Mouse (Mus musculus): ENCODE results near the gene Il1rl2. TPM values are rescaled to one million over a fixed set of nuclear protein-coding genes. Genes with fewer than 3 reads are reported as not detected.

The Il1rl2 gene
- polyA plus RNA-seq, 2 experiments, result 5.9 to 7.6 TPM

DNA sequence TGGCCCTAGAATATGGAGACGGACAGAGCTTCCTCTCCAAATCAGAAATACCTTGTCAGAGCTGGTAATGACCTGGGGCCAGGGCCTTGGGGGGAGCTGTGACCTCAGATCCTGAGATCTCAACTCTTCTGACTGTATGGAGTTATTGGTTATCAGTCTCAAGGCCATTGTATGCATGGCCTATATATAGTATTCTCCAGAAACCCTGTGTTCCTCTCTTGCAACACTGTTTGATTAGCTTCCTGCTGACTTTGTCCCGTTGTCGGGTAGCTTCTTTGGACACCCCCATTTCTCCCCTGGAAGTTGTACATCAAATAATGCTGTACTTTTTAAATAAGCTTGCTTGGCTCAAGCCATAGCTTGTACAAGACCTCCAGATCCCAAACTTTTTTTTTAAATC is 1.9 kb upstream of the Il1rl2 start:
- H3K9me3 ChIP-seq (ENCODE audit: control insufficient read depth, low read length), result no peaks in the 10 kb centered on the region
- DNase-seq (ENCODE audit: low spot score), result no peak
- no peak for ATAC-seq (ENCODE audit: low FRiP score, low read depth)
- H3K27ac ChIP-seq (replicated peaks; ENCODE audit: low read depth, low read length), result no peak overlapping the region
- 89% methylated on average over 3 of the region's 3 CpGs for WGBS
- no peaks in the 10 kb centered on the region for H3K36me3 ChIP-seq (ENCODE audit: control insufficient read depth, insufficient read depth, low read length)
- H3K4me2 ChIP-seq (replicated peaks; ENCODE audit: low read depth, low read length, severe bottlenecking), result no peak overlapping the region
- peaks cover 12% of the 10 kb centered on the region for H3K4me1 ChIP-seq (ENCODE audit: control insufficient read depth, insufficient read depth, low read length)
- no peak overlapping the region for H3K9ac ChIP-seq (ENCODE audit: low read depth, low read length, severe bottlenecking)
- TF ChIP-seq POLR2A (IDR thresholded peaks at IDR 0.05; ENCODE audit: borderline replicate concordance, extremely low read depth, insufficient read depth, insufficient read length), result no peak
- peaks cover 21% of the 10 kb centered on the region for H3K27me3 ChIP-seq (ENCODE audit: control insufficient read depth, insufficient read depth, low read length)
- H3K4me3 ChIP-seq (replicated peaks; ENCODE audit: low read length), result no peak overlapping the region

DNA sequence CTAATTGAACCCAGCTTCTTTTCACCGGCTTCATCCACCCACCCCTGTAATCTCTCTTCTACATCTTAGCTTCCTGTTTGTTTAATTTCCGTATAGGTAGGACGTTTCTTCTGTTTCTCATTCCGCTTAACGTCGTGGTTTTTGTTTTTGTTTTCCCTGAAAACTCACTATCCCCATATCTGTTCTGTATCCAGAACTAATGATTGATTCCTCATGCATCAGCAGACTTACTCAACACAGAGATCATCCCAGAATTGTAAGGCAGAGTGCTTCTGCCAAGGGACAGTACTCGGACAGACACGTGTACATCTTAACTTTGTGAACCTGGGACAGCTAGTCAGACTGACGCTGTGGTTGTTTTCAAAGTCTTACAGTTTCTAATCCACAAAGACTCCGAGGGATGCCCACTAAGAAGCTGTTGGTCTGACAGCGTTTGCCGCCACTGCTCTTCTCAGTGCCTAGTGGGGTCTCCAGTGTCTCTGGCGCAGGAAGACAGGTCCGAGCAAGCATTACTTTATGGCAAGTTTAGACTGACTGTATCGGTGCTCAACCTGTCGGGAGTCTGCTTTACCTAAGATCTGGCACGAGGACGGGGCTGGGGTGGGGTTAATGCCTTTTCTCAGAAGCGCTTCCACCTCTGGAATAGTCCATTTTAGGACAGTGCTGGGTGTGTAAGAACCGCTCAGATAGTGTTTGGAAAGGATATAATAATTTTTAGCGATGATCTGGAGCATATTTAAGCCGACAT is 719 bp downstream of the Il1rl2 start:
- Histone ChIP-seq H3K9ac (ENCODE audit: low read depth, low read length, severe bottlenecking) (peak overlapping the region; percentile 50), H3K27me3 (ENCODE audit: control insufficient read depth, insufficient read depth, low read length) (peaks cover 21% of the 10 kb centered on the region), H3K36me3 (ENCODE audit: control insufficient read depth, insufficient read depth, low read length) (no peaks in the 10 kb centered on the region), H3K27ac (replicated peaks; ENCODE audit: low read depth, low read length) (no peak overlapping the region), H3K4me3 (replicated peaks; ENCODE audit: low read length) (peak overlapping the region; percentile 40), H3K4me2 (replicated peaks; ENCODE audit: low read depth, low read length, severe bottlenecking) (peak overlapping the region; percentile 82), H3K4me1 (ENCODE audit: control insufficient read depth, insufficient read depth, low read length) (peaks cover 12% of the 10 kb centered on the region), H3K9me3 (ENCODE audit: control insufficient read depth, low read length) (no peaks in the 10 kb centered on the region)
- DNase-seq (ENCODE audit: low spot score) (peak; percentile 7), ATAC-seq (ENCODE audit: low FRiP score, low read depth) (no peak)
- TF ChIP-seq POLR2A (IDR thresholded peaks at IDR 0.05; ENCODE audit: borderline replicate concordance, extremely low read depth, insufficient read depth, insufficient read length), result no peak
- 5% methylated on average over 22 of the region's 22 CpGs for WGBS

DNA sequence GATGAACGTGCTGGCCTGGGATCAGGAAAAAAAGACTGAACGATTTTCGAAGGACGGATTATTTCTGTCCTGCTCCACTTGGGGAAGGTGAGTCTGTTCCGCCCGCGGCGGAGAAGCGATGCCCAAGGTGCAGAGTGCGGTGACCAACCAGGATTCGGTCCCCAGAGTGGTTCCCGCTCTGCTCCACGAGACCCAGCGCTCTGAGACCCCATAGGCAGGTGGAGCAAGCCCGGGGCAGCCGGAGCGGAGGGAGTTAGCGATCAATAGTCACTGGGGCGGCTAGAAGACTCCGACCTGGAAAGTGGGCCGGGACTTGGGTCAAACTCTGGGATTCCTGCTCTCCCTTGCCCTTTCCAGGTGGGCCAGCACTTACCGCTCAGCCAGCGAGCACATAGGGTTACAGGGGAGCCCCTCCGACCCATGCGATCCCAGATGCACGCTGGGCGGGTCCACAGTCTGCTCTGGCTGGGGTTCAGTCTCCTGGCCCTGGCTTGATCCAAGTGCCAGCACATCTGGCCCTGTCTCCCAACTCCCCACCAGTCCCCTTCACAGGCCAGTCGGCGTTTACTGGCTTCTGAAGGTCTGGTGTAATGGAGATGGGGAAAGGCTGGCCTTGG is 1.4 kb downstream of the Il1rl2 start:
- 3% methylated on average over 26 of the region's 29 CpGs for WGBS
- peaks cover 12% of the 10 kb centered on the region for H3K4me1 ChIP-seq (ENCODE audit: control insufficient read depth, insufficient read depth, low read length)
- no peaks in the 10 kb centered on the region for H3K9me3 ChIP-seq (ENCODE audit: control insufficient read depth, low read length)
- H3K9ac ChIP-seq (ENCODE audit: low read depth, low read length, severe bottlenecking), result peak overlapping the region; percentile 50
- peak overlapping the region; percentile 82 for H3K4me2 ChIP-seq (replicated peaks; ENCODE audit: low read depth, low read length, severe bottlenecking)
- DNase-seq (ENCODE audit: low spot score) (no peak), ATAC-seq (ENCODE audit: low FRiP score, low read depth) (peak; percentile 37; the same call in 1 of the 2 replicates)
- H3K4me3 ChIP-seq (replicated peaks; ENCODE audit: low read length), result peak overlapping the region; percentile 40
- no peak overlapping the region for H3K27ac ChIP-seq (replicated peaks; ENCODE audit: low read depth, low read length)
- TF ChIP-seq POLR2A (IDR thresholded peaks at IDR 0.05; ENCODE audit: borderline replicate concordance, extremely low read depth, insufficient read depth, insufficient read length), result no peak
- peaks cover 21% of the 10 kb centered on the region for H3K27me3 ChIP-seq (ENCODE audit: control insufficient read depth, insufficient read depth, low read length)
- no peaks in the 10 kb centered on the region for H3K36me3 ChIP-seq (ENCODE audit: control insufficient read depth, insufficient read depth, low read length)

DNA sequence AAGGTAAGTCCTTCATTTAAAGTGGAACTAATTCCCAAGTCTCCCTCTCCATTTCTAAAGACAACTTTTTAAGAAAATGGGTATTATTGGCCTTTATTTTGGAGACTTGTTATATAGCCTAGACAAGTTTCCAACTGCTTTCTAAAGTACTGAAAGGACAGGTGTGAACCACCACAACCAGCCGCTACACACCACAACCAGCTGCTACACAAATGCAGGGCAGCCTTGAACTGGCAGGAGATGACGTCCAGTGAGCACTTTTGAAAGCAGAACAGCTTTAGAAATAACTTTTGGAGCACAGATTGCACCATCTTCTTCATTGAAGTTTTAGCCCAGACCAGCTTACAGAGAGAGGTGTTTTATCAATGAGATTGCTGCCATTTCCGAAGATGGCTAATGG is 3.2 kb downstream of the Il1rl2 start:
- Histone ChIP-seq H3K9me3 (ENCODE audit: control insufficient read depth, low read length) (no peaks in the 10 kb centered on the region), H3K9ac (ENCODE audit: low read depth, low read length, severe bottlenecking) (no peak overlapping the region), H3K27ac (replicated peaks; ENCODE audit: low read depth, low read length) (no peak overlapping the region), H3K27me3 (ENCODE audit: control insufficient read depth, insufficient read depth, low read length) (peaks cover 21% of the 10 kb centered on the region), H3K4me2 (replicated peaks; ENCODE audit: low read depth, low read length, severe bottlenecking) (no peak overlapping the region), H3K4me3 (replicated peaks; ENCODE audit: low read length) (no peak overlapping the region), H3K36me3 (ENCODE audit: control insufficient read depth, insufficient read depth, low read length) (no peaks in the 10 kb centered on the region), H3K4me1 (ENCODE audit: control insufficient read depth, insufficient read depth, low read length) (peaks cover 12% of the 10 kb centered on the region)
- no peak for TF ChIP-seq POLR2A (IDR thresholded peaks at IDR 0.05; ENCODE audit: borderline replicate concordance, extremely low read depth, insufficient read depth, insufficient read length)
- WGBS, result 81% methylated on average over 3 of the region's 3 CpGs
- ATAC-seq (ENCODE audit: low FRiP score, low read depth) (no peak), DNase-seq (ENCODE audit: low spot score) (no peak)

DNA sequence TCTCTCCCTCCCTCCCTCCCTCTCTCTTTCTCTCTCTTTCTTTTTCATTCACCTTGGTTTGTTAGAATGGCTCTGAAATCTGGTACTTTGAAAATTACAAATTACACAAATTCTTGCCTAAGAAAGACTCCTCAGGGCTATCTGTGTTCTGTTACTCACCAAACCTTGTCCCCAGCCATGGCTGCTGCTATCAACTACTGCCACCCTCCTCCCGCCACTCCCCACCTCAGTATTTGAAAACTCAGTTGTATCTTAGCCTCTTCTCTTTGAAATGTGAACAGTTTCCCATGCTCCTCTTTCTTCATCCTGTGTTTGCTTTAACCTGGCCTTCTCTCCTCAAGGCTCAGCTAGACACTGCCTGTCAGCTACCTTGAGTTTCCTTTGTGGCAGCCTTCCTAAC is 5.1 kb downstream of the Il1rl2 start:
- Histone ChIP-seq H3K9me3 (ENCODE audit: control insufficient read depth, low read length) (no peaks in the 10 kb centered on the region), H3K4me2 (replicated peaks; ENCODE audit: low read depth, low read length, severe bottlenecking) (no peak overlapping the region), H3K27ac (replicated peaks; ENCODE audit: low read depth, low read length) (no peak overlapping the region), H3K4me1 (ENCODE audit: control insufficient read depth, insufficient read depth, low read length) (peaks cover 7% of the 10 kb centered on the region), H3K36me3 (ENCODE audit: control insufficient read depth, insufficient read depth, low read length) (no peaks in the 10 kb centered on the region), H3K9ac (ENCODE audit: low read depth, low read length, severe bottlenecking) (no peak overlapping the region), H3K4me3 (replicated peaks; ENCODE audit: low read length) (no peak overlapping the region), H3K27me3 (ENCODE audit: control insufficient read depth, insufficient read depth, low read length) (peaks cover 21% of the 10 kb centered on the region)
- ATAC-seq (ENCODE audit: low FRiP score, low read depth) (no peak), DNase-seq (ENCODE audit: low spot score) (no peak)
- TF ChIP-seq POLR2A (IDR thresholded peaks at IDR 0.05; ENCODE audit: borderline replicate concordance, extremely low read depth, insufficient read depth, insufficient read length), result no peak
- 86% methylated on average over 1 of the region's 1 CpGs for WGBS

Measured in limb, embryonic 14.5 days (tissue).